Mouse (Mus musculus) C2C12 (cell line): ENCODE measurements around the gene Cartpt. TPM values are rescaled to one million over a fixed set of nuclear protein-coding genes. Genes with fewer than 3 reads are reported as not detected.

Experiments
- H3K27me3 ChIP-seq: one replicate; pipeline ENCODE4 v1.6.1; 2011; ENCODE audit not compliant: control insufficient read depth, insufficient read depth, insufficient read length
- H3K36me3 ChIP-seq: one replicate; pipeline ENCODE4 v1.6.1; 2011; ENCODE audit not compliant: control insufficient read depth, insufficient read depth
- H3K4me3 ChIP-seq: one replicate; pipeline ENCODE4 v1.5.1; 2011; ENCODE audit warnings: mild to moderate bottlenecking, control low read depth; ENCODE audit not compliant: poor library complexity, insufficient read depth, severe bottlenecking
- H3K79me2 ChIP-seq: one replicate; pipeline ENCODE4 v1.6.1; 2011; ENCODE audit not compliant: control insufficient read depth, insufficient read depth
- H3K79me3 ChIP-seq: one replicate; pipeline ENCODE4 v1.6.1; 2011; ENCODE audit warnings: low read depth, control low read depth
- H3ac ChIP-seq: one replicate; pipeline ENCODE3; 2011; ENCODE audit warnings: low read depth; ENCODE audit not compliant: control insufficient read depth, insufficient read length
- CEBPB ChIP-seq: IDR thresholded peaks from one replicate; pipeline ENCODE4 v1.6.1; 2011; ENCODE audit warnings: low read depth, mild to moderate bottlenecking, control low read depth, moderate library complexity
- CTCF ChIP-seq: IDR thresholded peaks from one replicate; pipeline ENCODE4 v1.5.1; 2011; ENCODE audit not compliant: control insufficient read depth, insufficient read depth, insufficient read length
- FOSL1 ChIP-seq: IDR thresholded peaks from one replicate; pipeline ENCODE4 v1.8.0; 2011; ENCODE audit warnings: mild to moderate bottlenecking, low read length; ENCODE audit not compliant: poor library complexity, insufficient read depth, severe bottlenecking
- MAX ChIP-seq: IDR thresholded peaks from one replicate; pipeline ENCODE4 v1.6.1; 2011; ENCODE audit warnings: mild to moderate bottlenecking, control low read depth
- MYOD1 ChIP-seq: IDR thresholded peaks from one replicate; pipeline ENCODE4 v1.6.1; 2011; ENCODE audit warnings: low read depth; ENCODE audit not compliant: control insufficient read depth, insufficient read length
- MYOG ChIP-seq: IDR thresholded peaks from one replicate; pipeline ENCODE4 v1.6.1; 2011; ENCODE audit not compliant: control insufficient read depth, insufficient read length; ENCODE audit errors: extremely low read depth
- USF1 ChIP-seq: IDR thresholded peaks from one replicate; pipeline ENCODE4 v1.6.1; 2011; ENCODE audit warnings: low read depth, mild to moderate bottlenecking, control low read depth, moderate library complexity
- polyA plus RNA-seq: library from polyadenylated mRNA; unstranded; fragments of >200 nt; fragmentation: generic; extraction: Trizol; gene quantifications from one replicate; pipeline ENCODE4 v1.2.1, GENCODE M21; 2012; ENCODE audit warnings: missing spikeins

The Cartpt gene
- polyA plus RNA-seq, 1 experiment, result not detected

DNA sequence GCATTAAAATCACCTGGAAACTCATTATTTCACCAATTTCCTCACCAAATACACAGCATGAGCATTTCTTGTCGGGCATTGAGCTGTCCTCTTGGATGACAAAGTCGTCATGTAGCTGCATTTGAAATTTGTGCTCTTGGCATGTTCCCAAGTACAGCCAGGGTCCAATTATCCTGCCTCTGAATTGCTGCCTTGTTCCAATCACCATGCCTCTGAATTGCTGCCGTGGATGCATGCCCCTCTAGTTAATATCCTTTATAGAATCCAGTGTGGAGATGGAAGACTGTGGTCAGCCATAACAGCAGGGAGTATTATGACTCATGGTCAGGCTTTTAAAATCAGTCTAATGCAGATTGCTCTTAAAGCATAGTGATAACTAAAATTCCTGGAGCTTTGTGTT, 36.9 kb upstream of the Cartpt start:
- no peak for TF ChIP-seq CTCF
- no peak for TF ChIP-seq CEBPB
- no peak for TF ChIP-seq USF1
- TF ChIP-seq MAX, result no peak
- no peak for TF ChIP-seq FOSL1
- TF ChIP-seq MYOG, result no peak
- no peak for TF ChIP-seq MYOD1
- Histone ChIP-seq H3K4me3 (no peak overlapping the region), H3K36me3 (no peaks in the 10 kb centered on the region), H3K79me3 (no peaks in the 10 kb centered on the region), H3K27me3 (no peaks in the 10 kb centered on the region), H3ac (no peak overlapping the region), H3K79me2 (no peaks in the 10 kb centered on the region)

DNA sequence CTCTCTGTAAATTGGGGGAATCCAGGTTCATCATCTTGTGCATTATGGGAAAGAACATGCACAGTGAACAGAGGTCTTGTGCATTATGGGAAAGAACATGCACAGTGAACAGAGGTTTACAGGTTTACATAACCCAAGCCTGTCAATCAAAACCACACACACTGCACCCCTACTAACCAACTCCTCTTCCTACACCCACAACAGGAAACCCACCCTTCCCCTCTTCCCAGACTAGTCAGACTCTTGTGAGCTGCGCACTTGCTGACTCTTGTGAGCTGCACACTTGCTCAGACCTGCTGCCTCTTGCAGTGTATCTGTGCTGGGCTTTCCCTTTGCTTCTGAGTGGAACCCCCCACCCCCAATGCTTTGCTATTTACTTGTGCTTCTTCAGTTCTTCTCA, 31.5 kb upstream of the Cartpt start:
- Histone ChIP-seq H3K79me3 (no peaks in the 10 kb centered on the region), H3ac (no peak overlapping the region), H3K79me2 (no peaks in the 10 kb centered on the region), H3K27me3 (no peaks in the 10 kb centered on the region), H3K4me3 (no peak overlapping the region), H3K36me3 (no peaks in the 10 kb centered on the region)
- TF ChIP-seq USF1, result no peak
- no peak for TF ChIP-seq MYOG
- TF ChIP-seq CTCF, result no peak
- no peak for TF ChIP-seq MYOD1
- no peak for TF ChIP-seq FOSL1
- TF ChIP-seq CEBPB, result no peak
- TF ChIP-seq MAX, result no peak

DNA sequence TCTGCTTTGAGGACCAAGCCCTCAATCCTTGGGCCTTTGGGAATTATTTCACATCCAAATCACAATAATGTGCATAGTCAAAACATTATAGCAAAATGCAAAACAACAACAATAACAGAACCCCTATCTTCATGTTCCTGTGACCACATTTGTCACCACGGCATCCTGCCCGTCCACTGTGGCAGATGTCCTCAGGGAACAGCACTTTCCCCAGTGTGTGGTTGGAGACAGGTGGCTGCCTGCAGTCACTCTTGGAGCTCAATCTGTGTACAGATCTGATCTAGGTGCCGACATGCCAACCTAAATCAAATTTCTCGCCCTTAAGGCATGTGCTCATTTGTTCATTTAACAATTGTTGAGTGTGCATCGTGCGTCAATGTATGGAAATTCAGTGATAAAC, 30.6 kb upstream of the Cartpt start:
- TF ChIP-seq CEBPB, result no peak
- no peak for TF ChIP-seq MYOG
- no peak for TF ChIP-seq FOSL1
- no peak for TF ChIP-seq MYOD1
- TF ChIP-seq USF1, result no peak
- TF ChIP-seq MAX, result no peak
- TF ChIP-seq CTCF, result no peak
- no peaks in the 10 kb centered on the region for H3K79me2 ChIP-seq

DNA sequence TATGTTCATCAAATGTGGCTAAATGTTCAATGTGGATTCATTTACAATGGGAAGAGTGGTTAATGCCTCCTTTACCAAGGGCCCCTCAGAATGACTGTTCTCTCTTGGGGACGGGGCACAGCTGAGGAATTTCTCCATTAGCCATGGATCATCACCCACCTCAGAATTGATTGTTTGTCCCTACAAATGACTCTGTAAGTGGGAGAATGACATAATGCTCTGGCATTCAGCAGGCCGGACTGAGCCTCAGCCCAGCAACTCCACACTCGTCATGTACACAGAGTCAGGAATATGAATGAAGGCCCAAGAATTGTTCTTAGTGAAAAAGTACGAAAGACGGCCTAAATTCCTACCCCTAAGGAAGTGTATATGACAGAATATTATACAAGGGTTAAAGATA, 25.4 kb upstream of the Cartpt start:
- TF ChIP-seq CTCF, result no peak
- TF ChIP-seq MYOG, result no peak
- no peak for TF ChIP-seq MAX
- no peak for TF ChIP-seq MYOD1
- no peaks in the 10 kb centered on the region for H3K79me3 ChIP-seq
- no peaks in the 10 kb centered on the region for H3K79me2 ChIP-seq
- no peak overlapping the region for H3ac ChIP-seq
- no peaks in the 10 kb centered on the region for H3K27me3 ChIP-seq
- no peak overlapping the region for H3K4me3 ChIP-seq
- H3K36me3 ChIP-seq, result no peaks in the 10 kb centered on the region

More for the DNA sequence above, 30.6 kb upstream of the Cartpt start:
- Histone ChIP-seq H3ac (no peak overlapping the region), H3K79me3 (no peaks in the 10 kb centered on the region), H3K4me3 (no peak overlapping the region), H3K36me3 (no peaks in the 10 kb centered on the region), H3K27me3 (no peaks in the 10 kb centered on the region)

DNA sequence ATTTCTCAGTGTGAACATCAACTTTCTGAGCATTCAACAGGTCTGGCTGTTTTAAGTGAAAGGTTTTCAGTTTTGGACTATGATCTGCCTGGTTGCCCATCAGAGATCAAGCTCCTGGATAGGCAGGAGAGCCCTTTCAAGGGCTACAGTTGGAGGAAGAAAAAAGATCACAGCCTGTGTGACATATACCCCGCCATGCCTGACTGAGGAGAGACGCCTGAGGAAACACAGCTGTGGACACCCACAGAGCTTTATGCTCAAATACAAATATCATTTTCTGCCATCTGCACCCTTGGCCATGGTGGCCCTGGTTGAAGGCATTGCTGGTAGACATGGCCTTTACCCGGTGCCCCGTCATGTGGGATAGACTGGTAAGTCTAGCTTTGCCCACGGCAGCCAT, 14.7 kb upstream of the Cartpt start:
- H3K79me2 ChIP-seq, result no peaks in the 10 kb centered on the region
- no peak overlapping the region for H3K4me3 ChIP-seq

DNA sequence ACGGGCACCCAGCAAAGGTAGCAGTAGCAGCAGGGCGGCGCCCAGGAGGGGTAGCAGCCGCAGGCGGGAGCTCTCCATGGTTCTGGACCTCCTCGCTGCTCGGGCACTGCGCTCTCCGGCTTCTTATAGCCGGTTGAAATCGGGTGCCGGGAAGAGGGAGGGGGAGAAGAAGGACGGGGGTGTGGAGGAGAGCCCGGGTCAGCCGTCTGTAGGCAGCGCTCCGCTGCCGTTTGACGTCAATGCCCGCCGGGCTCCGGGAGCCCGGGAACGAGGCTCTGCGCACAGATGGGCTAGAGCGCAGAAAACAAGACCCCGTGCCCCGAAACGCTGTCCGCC, 366 bp downstream of the Cartpt start:
- Histone ChIP-seq H3K36me3 (no peaks in the 10 kb centered on the region), H3K79me2 (no peaks in the 10 kb centered on the region), H3K27me3 (peaks cover 26% of the 10 kb centered on the region), H3K4me3 (no peak overlapping the region), H3ac (no peak overlapping the region), H3K79me3 (no peaks in the 10 kb centered on the region)
- no peak for TF ChIP-seq MYOD1
- TF ChIP-seq MAX, result no peak
- no peak for TF ChIP-seq USF1
- TF ChIP-seq CEBPB, result no peak
- no peak for TF ChIP-seq CTCF
- TF ChIP-seq FOSL1, result no peak
- TF ChIP-seq MYOG, result no peak

More for the DNA sequence above, 14.7 kb upstream of the Cartpt start:
- H3K36me3 ChIP-seq, result no peaks in the 10 kb centered on the region
- TF ChIP-seq CEBPB, result no peak
- no peak overlapping the region for H3ac ChIP-seq
- H3K79me3 ChIP-seq, result no peaks in the 10 kb centered on the region
- H3K27me3 ChIP-seq, result peaks cover 8% of the 10 kb centered on the region
